ENCODE assay signal across 10 mouse cellular contexts in the genomic region with DNA sequence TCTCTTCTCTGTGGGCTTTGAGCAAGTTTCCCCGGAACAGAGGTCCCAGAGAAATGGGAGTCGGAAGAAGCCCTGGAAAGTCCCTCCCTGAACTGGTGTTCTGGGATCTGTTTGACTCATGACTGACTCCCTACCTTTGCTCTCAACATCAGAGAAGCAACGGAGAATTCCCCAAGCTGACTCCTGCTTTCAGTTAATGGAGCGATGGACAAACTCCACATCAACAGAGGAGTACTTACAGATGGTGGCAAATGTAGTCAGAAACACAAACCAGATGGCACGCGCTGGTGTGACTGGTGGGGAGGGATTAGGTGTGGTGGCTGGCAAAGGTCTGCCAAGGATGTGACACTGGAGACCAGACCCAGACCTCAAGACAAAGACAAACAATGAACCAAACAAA. TPM values are rescaled to one million over a fixed set of nuclear protein-coding genes. Genes with fewer than 3 reads are reported as not detected.
A peak's percentile ranks its signal among the peaks of the same experiment; 100 is the strongest.
DNase-seq lines count a peak whose midpoint lies in the region; ATAC-seq and TF ChIP-seq lines count a peak whose summit lies in the region.
"Had no signal": no experiment of that assay in that cellular context is flagged by ENCODE, and none has a peak within 500 bp of the region (broad histone marks: within the 10 kb centered on the region; RNA-seq: fewer than 3 reads in every experiment).

No protein-coding gene starts in this region.

- H3K9ac ChIP-seq in embryonic facial prominence, embryonic 15.5 days, result no peak overlapping the region
- H3K9ac ChIP-seq in intestine, embryonic 16.5 days (ENCODE audit: low read depth, low read length), result 0 out of 2 replicates have a peak overlapping the region, but pooled peaks have one; percentile 39
- H3K9ac ChIP-seq in neural tube, embryonic 15.5 days (replicated peaks), result 0 out of 2 replicates have a peak overlapping the region, but pooled peaks have one; percentile 23

- no peak for ATAC-seq in embryonic facial prominence, embryonic 15.5 days (ENCODE audit: insufficient number of reproducible peaks, low FRiP score, low TSS enrichment, low read depth)
- no peak for ATAC-seq in intestine, embryonic 16.5 days
- ATAC-seq in neural tube, embryonic 15.5 days (ENCODE audit: low FRiP score), result no peak
- no peak for ATAC-seq in frontal cortex, adult (ENCODE audit: low TSS enrichment)

- H3K27ac ChIP-seq in layer of hippocampus, adult 2 months, result peak overlapping the region; percentile 61; the same call in 1 of the 2 replicates
- H3K27ac ChIP-seq in embryonic facial prominence, embryonic 15.5 days (replicated peaks), result no peak overlapping the region
- H3K27ac ChIP-seq in intestine, embryonic 16.5 days (ENCODE audit: low read length), result no peak overlapping the region
- H3K27ac ChIP-seq in neural tube, embryonic 15.5 days (replicated peaks), result no peak overlapping the region
- H3K27ac ChIP-seq: macrophage had no signal

- peaks cover 10% of the 10 kb centered on the region; the same call in 1 of the 2 replicates for H3K27me3 ChIP-seq in embryonic facial prominence, embryonic 15.5 days
- peaks cover 2% of the 10 kb centered on the region; the same call in 1 of the 2 replicates for H3K27me3 ChIP-seq in intestine, embryonic 16.5 days (replicated peaks; ENCODE audit: control insufficient read depth, insufficient read depth, low read length)
- H3K27me3 ChIP-seq in neural tube, embryonic 15.5 days (replicated peaks), result peaks cover 15% of the 10 kb centered on the region; the same call in 1 of the 2 replicates

- peak overlapping the region; percentile 43 for H3K4me3 ChIP-seq in layer of hippocampus, adult 2 months
- H3K4me3 ChIP-seq in embryonic facial prominence, embryonic 15.5 days (replicated peaks), result peak overlapping the region; percentile 32
- H3K4me3 ChIP-seq in intestine, embryonic 16.5 days (ENCODE audit: low read length), result peak overlapping the region; percentile 32; the same call in 1 of the 2 replicates
- peak overlapping the region; percentile 23 for H3K4me3 ChIP-seq in neural tube, embryonic 15.5 days (replicated peaks)

- 24% methylated on average over 6 of the region's 6 CpGs for WGBS in embryonic facial prominence, embryonic 15.5 days
- 50% methylated on average over 6 of the region's 6 CpGs for WGBS in intestine, embryonic 16.5 days
- 64% methylated on average over 6 of the region's 6 CpGs for WGBS in neural tube, embryonic 15.5 days

- peaks cover 11% of the 10 kb centered on the region for H3K4me1 ChIP-seq in embryonic facial prominence, embryonic 15.5 days
- no peaks in the 10 kb centered on the region for H3K4me1 ChIP-seq in intestine, embryonic 16.5 days (ENCODE audit: control insufficient read depth, insufficient read depth, low read length)
- 0 out of 2 replicates have a peak, but pooled peaks cover 10% of the 10 kb centered on the region for H3K4me1 ChIP-seq in neural tube, embryonic 15.5 days

- H3K9me3 ChIP-seq in embryonic facial prominence, embryonic 15.5 days (replicated peaks), result no peaks in the 10 kb centered on the region
- H3K9me3 ChIP-seq in intestine, embryonic 16.5 days (ENCODE audit: control insufficient read depth, low read length), result no peaks in the 10 kb centered on the region
- no peaks in the 10 kb centered on the region for H3K9me3 ChIP-seq in neural tube, embryonic 15.5 days (replicated peaks)

- no peak for TF ChIP-seq CTCF in layer of hippocampus, adult 2 months (conservative IDR thresholded peaks at IDR 0.05)

- H3K36me3 ChIP-seq in embryonic facial prominence, embryonic 15.5 days, result no peaks in the 10 kb centered on the region
- H3K36me3 ChIP-seq in intestine, embryonic 16.5 days (ENCODE audit: control insufficient read depth, insufficient read depth, low read length), result no peaks in the 10 kb centered on the region
- no peaks in the 10 kb centered on the region for H3K36me3 ChIP-seq in neural tube, embryonic 15.5 days

- no peak for DNase-seq in layer of hippocampus, adult 2 months (ENCODE audit: low spot score in 2 of 2)
- no peak for DNase-seq in layer of hippocampus, adult 9-11 months
- no peak for DNase-seq in spleen, postnatal 4 days (ENCODE audit: low spot score in 2 of 2)
- DNase-seq in gastrocnemius, adult 18-20 months (ENCODE audit: low spot score), result no peak

- peak overlapping the region; percentile 53 for H3K4me2 ChIP-seq in embryonic facial prominence, embryonic 15.5 days (replicated peaks)
- peak overlapping the region; percentile 51 for H3K4me2 ChIP-seq in intestine, embryonic 16.5 days (ENCODE audit: low read depth, low read length)
- peak overlapping the region; percentile 50 for H3K4me2 ChIP-seq in neural tube, embryonic 15.5 days

RNA-seq across cellular contexts. Expression of a gene that starts 5.8 kb away (rescaled TPM):
- 10 to 100 TPM in 1 of 2 experiments, 1 to 10 TPM in 1; 8.7 to 12.2 TPM for total RNA-seq in layer of hippocampus, adult 2 months (2021)
- 28.7 and 30.5 TPM in 2 replicates for polyA plus RNA-seq in embryonic facial prominence, embryonic 15.5 days (2015; fragmentation: Nextera tagmentation; extraction: Ambion mirVana)
- polyA plus RNA-seq in intestine, embryonic 16.5 days (2015; fragmentation: Nextera tagmentation; extraction: Ambion mirVana), result 0.33 and 0.38 TPM in 2 replicates
- polyA plus RNA-seq in neural tube, embryonic 15.5 days (2015; fragmentation: Nextera tagmentation; extraction: Ambion mirVana), result 0.95 and 1.0 TPM in 2 replicates
- total RNA-seq in gastrocnemius, adult 18-20 months (2021), result not detected
- total RNA-seq: heart, adult 8-10 months had no signal
- polyA plus RNA-seq: macrophage had no signal

RNA-seq across cellular contexts. Expression of a gene that starts 25.3 kb away (rescaled TPM):
- 10 to 100 TPM in 1 of 2 experiments, 1 to 10 TPM in 1; 7.8 to 11.1 TPM for total RNA-seq in layer of hippocampus, adult 2 months (2021)
- polyA plus RNA-seq in embryonic facial prominence, embryonic 15.5 days (2015; fragmentation: Nextera tagmentation; extraction: Ambion mirVana), result 7.6 and 8.9 TPM in 2 replicates
- polyA plus RNA-seq in intestine, embryonic 16.5 days (2015; fragmentation: Nextera tagmentation; extraction: Ambion mirVana), result 0.31 and 0.45 TPM in 2 replicates
- polyA plus RNA-seq in neural tube, embryonic 15.5 days (2015; fragmentation: Nextera tagmentation; extraction: Ambion mirVana), result 4.3 and 6.1 TPM in 2 replicates
- not detected for total RNA-seq in gastrocnemius, adult 18-20 months (2021)
- total RNA-seq: heart, adult 8-10 months had no signal
- polyA plus RNA-seq: macrophage had no signal

RNA-seq across cellular contexts. Expression of a gene that starts 28.6 kb away (rescaled TPM):
- 1 to 10 TPM; 1.4 to 1.5 TPM for total RNA-seq in layer of hippocampus, adult 2 months (2021)
- 0.35 and 0.51 TPM in 2 replicates for polyA plus RNA-seq in embryonic facial prominence, embryonic 15.5 days (2015; fragmentation: Nextera tagmentation; extraction: Ambion mirVana)
- polyA plus RNA-seq in intestine, embryonic 16.5 days (2015; fragmentation: Nextera tagmentation; extraction: Ambion mirVana), result 0.11 and 0.29 TPM in 2 replicates
- 0.63 TPM in 2 replicates for polyA plus RNA-seq in neural tube, embryonic 15.5 days (2015; fragmentation: Nextera tagmentation; extraction: Ambion mirVana)
- total RNA-seq in gastrocnemius, adult 18-20 months (2021), result not detected

RNA-seq across cellular contexts. Expression of a gene that starts 30.8 kb away (rescaled TPM):
- 1 to 10 TPM in 1 of 2 experiments, under 1 TPM in 1; 0.79 to 1.0 TPM for total RNA-seq in layer of hippocampus, adult 2 months (2021)
- polyA plus RNA-seq in embryonic facial prominence, embryonic 15.5 days (2015; fragmentation: Nextera tagmentation; extraction: Ambion mirVana), result 0.55 and 0.64 TPM in 2 replicates
- 0.29 and 0.33 TPM in 2 replicates for polyA plus RNA-seq in intestine, embryonic 16.5 days (2015; fragmentation: Nextera tagmentation; extraction: Ambion mirVana)
- polyA plus RNA-seq in neural tube, embryonic 15.5 days (2015; fragmentation: Nextera tagmentation; extraction: Ambion mirVana), result 0.68 and 1.0 TPM in 2 replicates
- not detected for total RNA-seq in gastrocnemius, adult 18-20 months (2021)
- polyA plus RNA-seq: macrophage had no signal

RNA-seq across cellular contexts. Expression of a gene that starts 46.6 kb away (rescaled TPM):
- total RNA-seq in layer of hippocampus, adult 2 months (2021), result 1 to 10 TPM; 7.5 to 8.2 TPM
- polyA plus RNA-seq in embryonic facial prominence, embryonic 15.5 days (2015; fragmentation: Nextera tagmentation; extraction: Ambion mirVana), result 0.27 and 0.88 TPM in 2 replicates
- polyA plus RNA-seq in intestine, embryonic 16.5 days (2015; fragmentation: Nextera tagmentation; extraction: Ambion mirVana), result 0.13 and 0.15 TPM in 2 replicates
- 0.36 TPM in 2 replicates for polyA plus RNA-seq in neural tube, embryonic 15.5 days (2015; fragmentation: Nextera tagmentation; extraction: Ambion mirVana)
- not detected for total RNA-seq in gastrocnemius, adult 18-20 months (2021)
- polyA plus RNA-seq: macrophage had no signal

Comparison
In these comparisons a context has a peak if more than half of its experiments do, and no peak if none do; other contexts are left out.
1. RNA of a gene that starts 5.8 kb away (polyA plus RNA-seq): 28.7 to 30.5 TPM in embryonic facial prominence, embryonic 15.5 days; 0.95 to 1.0 TPM in neural tube, embryonic 15.5 days and 0.33 to 0.38 TPM in intestine, embryonic 16.5 days; every median in the first group is over 10 times any median in the second.
2. Peak in every context shown above with its lines, with median percentiles within 50 percentile points of each other: H3K4me3 ChIP-seq and H3K4me2 ChIP-seq.